Mouse (Mus musculus) kidney, adult 2 months (tissue): Measurements from ENCODE around the gene Nusap1.

Experiments
- CTCF ChIP-seq: fragments of 200-500 bp; conservative IDR thresholded peaks from 2 replicates; pipeline ENCODE4 v1.5.1; 2011; ENCODE audit warnings: low read depth, mild to moderate bottlenecking, control low read depth, low read length, moderate library complexity, mixed read lengths; ENCODE audit not compliant: insufficient read depth, insufficient read length
- POLR2A ChIP-seq: fragments of 200-500 bp; IDR thresholded peaks from one replicate; pipeline ENCODE4 v1.6.1; 2011; ENCODE audit warnings: low read depth, low read length, control low read depth

DNA sequence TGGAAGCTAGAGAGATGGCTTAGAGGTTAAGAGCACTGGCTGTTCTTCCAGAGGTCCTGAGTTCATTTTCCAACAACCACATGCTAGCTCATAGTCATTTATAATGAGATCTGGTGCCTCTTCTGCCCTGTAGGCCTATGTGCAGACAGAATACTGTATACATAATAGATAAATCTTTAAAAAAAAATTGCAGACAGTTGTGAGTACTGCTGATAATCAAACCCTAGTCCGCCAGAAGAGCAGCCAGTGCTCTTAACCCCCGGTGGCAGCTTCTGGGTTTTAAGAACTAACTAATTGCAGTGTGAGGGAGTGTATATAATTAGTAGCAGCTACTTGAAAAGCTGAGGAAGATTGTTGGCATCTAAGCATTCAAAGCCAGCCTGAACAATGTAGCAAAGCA is 34.7 kb upstream of the Nusap1 start:
- TF ChIP-seq CTCF (no peak), POLR2A (no peak)
